Mouse (Mus musculus) testis, adult 2 months (tissue): Measurements from ENCODE around the gene Slc25a25. TPM values are rescaled to one million over a fixed set of nuclear protein-coding genes. Genes with fewer than 3 reads are reported as not detected.

Experiments
- H3K27ac ChIP-seq: fragments of 200-500 bp; 2 replicates; pipeline ENCODE4 v1.5.1; 2012; ENCODE audit warnings: low read depth, low read length; ENCODE audit not compliant: control insufficient read depth, insufficient read depth
- H3K27me3 ChIP-seq: fragments of 200-500 bp; 2 replicates; pipeline ENCODE4 v1.6.1; 2012; ENCODE audit warnings: mild to moderate bottlenecking, low read length, moderate library complexity; ENCODE audit not compliant: control insufficient read depth, insufficient read depth
- H3K36me3 ChIP-seq: fragments of 200-500 bp; 2 replicates; pipeline ENCODE4 v1.6.1; 2012; ENCODE audit warnings: mild to moderate bottlenecking, low read length; ENCODE audit not compliant: control insufficient read depth, insufficient read depth
- H3K4me1 ChIP-seq: fragments of 200-500 bp; 2 replicates; pipeline ENCODE4 v1.6.1; 2012; ENCODE audit warnings: low read length; ENCODE audit not compliant: control insufficient read depth, insufficient read depth
- H3K4me3 ChIP-seq: fragments of 200-500 bp; 2 replicates; pipeline ENCODE4 v1.5.1; 2012; ENCODE audit warnings: low read depth, mild to moderate bottlenecking, low read length, moderate library complexity, mixed read lengths; ENCODE audit not compliant: control insufficient read depth
- CTCF ChIP-seq: fragments of 200-500 bp; IDR thresholded peaks from 2 replicates; pipeline ENCODE4 v1.5.1; 2012; ENCODE audit warnings: low read depth, mild to moderate bottlenecking, inconsistent platforms, low read length, moderate library complexity; ENCODE audit not compliant: control insufficient read depth, insufficient read depth, insufficient replicate concordance
- POLR2A ChIP-seq: fragments of 200-500 bp; IDR thresholded peaks from 2 replicates; pipeline ENCODE4 v1.6.1; 2012; ENCODE audit warnings: low read depth, mild to moderate bottlenecking, inconsistent platforms, low read length, moderate library complexity; ENCODE audit not compliant: control insufficient read depth
- polyA plus RNA-seq: library from polyadenylated mRNA; depleted of rRNA; stranded (reverse); fragments of >200 nt; gene quantifications from 2 replicates; pipeline ENCODE4 v1.2.3, GENCODE M21; 2012

Slc25a25 gene
- polyA plus RNA-seq, 1 experiment = 38.4 TPM

DNA sequence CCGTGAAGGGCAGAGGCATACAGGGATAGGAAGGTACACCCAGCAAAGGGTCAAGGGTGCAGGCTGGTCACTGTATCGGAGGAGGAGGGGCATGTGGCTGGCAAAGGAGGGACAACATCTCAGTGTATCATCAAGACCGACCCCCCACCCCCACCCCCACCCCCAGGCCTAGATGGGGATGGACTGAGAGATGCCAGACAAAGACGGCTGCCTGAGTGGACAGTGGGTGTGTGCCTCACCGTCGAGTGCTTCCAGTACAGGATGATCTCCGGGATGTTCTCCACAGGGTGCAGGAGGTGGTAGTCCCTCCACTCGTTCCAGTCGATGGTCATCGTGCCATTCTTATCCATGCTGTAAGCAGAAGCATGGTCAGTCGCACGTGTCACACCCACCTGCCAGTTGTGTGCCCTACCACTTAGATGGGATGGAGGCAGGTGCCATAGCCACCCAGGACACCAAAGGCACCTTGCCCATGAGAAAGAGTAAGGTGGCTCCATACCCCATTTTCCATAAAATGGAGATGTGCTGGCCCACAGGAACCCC lies 31.1 kb downstream of the Slc25a25 start:
- Histone ChIP-seq H3K36me3 (no peaks in the 10 kb centered on the region), H3K4me1 (peaks cover 3% of the 10 kb centered on the region; the same call in 1 of the 2 replicates), H3K27me3 (no peaks in the 10 kb centered on the region), H3K4me3 (no peak overlapping the region), H3K27ac (peak overlapping the region; percentile 38; the same call in 1 of the 2 replicates)
- no peak for TF ChIP-seq POLR2A
- no peak for TF ChIP-seq CTCF

DNA sequence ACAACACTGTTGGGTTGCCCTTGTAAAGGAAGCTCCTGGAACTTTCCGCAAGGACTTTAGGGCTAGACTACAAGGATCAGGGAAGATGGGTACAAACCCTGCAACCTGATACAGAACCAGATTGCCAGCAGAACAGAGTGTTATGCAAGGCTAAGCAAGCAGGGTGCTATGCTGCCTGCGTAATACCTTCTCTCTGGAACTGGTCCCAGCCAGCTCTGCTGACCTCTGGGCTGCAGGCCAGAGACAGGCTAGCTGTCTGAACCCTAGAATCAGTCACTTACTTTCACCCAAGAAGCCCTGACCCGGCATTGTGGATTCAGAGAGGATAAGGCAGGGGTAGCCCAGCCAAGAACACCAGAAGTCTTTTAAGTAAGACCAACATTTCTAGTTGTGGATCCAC lies 31.9 kb downstream of the Slc25a25 start:
- H3K4me3 ChIP-seq = no peak overlapping the region
- H3K27me3 ChIP-seq = no peaks in the 10 kb centered on the region
- H3K36me3 ChIP-seq = no peaks in the 10 kb centered on the region
- peaks cover 3% of the 10 kb centered on the region; the same call in 1 of the 2 replicates for H3K4me1 ChIP-seq
- TF ChIP-seq POLR2A (no peak), CTCF (no peak)
- no peak overlapping the region for H3K27ac ChIP-seq

DNA sequence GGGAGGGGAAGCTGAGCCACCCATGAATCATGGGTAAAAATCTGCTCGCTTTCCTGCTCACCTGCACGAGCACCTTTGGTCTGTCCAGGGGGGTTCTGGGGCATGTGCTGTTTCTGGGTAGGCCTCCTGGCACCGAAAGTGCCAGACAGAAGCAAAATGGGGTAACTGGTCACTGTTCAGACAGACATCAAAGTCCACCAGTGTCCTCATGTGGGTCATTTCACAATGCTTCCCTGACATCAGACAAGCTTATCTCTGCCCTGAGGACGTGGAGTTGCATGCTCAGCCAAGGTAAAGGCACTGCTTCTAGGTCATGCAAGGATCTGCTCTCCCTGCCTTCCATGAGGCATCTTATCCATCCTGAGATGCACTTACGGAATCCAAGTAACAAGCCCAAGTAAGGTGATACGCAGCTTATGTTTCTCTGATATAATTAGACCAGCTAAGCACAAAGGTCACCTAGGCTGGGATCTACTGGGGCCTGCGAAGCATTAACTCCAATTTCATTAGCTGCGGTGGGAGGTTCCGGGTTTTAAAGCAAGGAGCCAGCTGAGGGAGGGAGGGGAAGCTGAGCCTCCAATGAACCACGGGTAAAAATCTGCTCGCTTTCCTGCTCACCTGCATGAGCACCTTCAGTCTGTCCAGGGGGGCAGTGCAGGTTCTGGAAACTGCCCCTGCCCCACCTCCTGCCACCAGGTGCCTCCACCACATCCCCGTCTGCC lies 32.7 kb downstream of the Slc25a25 start:
- Histone ChIP-seq H3K4me3 (no peak overlapping the region), H3K36me3 (no peaks in the 10 kb centered on the region), H3K27me3 (no peaks in the 10 kb centered on the region), H3K4me1 (peaks cover 3% of the 10 kb centered on the region; the same call in 1 of the 2 replicates), H3K27ac (no peak overlapping the region)
- TF ChIP-seq CTCF = no peak
- no peak for TF ChIP-seq POLR2A

DNA sequence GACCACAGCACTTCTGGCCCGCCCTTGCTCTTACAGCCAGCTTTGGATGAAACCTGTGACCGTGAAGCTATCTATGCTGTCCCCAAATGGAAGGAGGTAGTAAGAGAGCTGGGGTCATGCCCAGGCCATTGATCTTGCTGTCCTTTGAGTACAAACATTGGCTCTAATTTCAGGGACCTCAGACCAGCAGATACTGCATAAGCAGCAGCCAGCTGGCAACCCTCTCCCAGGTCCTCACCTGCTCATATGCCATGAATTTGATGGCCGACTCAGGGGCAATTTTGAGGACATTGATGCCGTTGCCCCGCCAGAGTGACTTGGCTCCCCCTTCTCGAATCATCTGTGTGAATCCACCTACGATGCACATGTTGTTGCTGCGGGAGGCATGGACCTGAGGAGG lies 33.8 kb downstream of the Slc25a25 start:
- Histone ChIP-seq H3K27ac (no peak overlapping the region), H3K27me3 (no peaks in the 10 kb centered on the region), H3K4me3 (no peak overlapping the region), H3K36me3 (no peaks in the 10 kb centered on the region), H3K4me1 (peaks cover 3% of the 10 kb centered on the region; the same call in 1 of the 2 replicates)
- TF ChIP-seq POLR2A = no peak
- no peak for TF ChIP-seq CTCF

DNA sequence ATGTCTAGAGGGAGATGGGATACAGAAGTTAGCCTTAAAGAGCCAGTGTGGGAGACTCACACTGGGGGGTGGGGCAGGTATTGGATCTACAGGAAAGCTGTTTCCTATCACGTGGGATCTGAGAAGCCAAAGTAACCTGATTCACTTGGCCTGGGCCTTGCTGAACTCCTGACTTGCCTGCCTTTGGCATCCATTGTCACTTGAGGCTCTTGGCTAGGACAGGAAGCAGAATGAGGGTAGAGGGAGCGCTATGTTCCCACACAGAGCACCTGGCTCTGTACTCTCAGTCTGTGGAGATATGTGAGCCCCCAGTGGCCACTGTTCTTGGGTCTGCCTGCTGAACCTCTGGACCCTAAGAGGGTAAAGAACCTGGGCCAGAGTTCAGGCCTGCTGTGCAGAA lies 34.7 kb downstream of the Slc25a25 start:
- TF ChIP-seq POLR2A (no peak), CTCF (no peak)
- H3K4me1 ChIP-seq = peaks cover 3% of the 10 kb centered on the region; the same call in 1 of the 2 replicates
- H3K36me3 ChIP-seq = no peaks in the 10 kb centered on the region
- no peak overlapping the region for H3K27ac ChIP-seq
- no peaks in the 10 kb centered on the region for H3K27me3 ChIP-seq
- no peak overlapping the region for H3K4me3 ChIP-seq

DNA sequence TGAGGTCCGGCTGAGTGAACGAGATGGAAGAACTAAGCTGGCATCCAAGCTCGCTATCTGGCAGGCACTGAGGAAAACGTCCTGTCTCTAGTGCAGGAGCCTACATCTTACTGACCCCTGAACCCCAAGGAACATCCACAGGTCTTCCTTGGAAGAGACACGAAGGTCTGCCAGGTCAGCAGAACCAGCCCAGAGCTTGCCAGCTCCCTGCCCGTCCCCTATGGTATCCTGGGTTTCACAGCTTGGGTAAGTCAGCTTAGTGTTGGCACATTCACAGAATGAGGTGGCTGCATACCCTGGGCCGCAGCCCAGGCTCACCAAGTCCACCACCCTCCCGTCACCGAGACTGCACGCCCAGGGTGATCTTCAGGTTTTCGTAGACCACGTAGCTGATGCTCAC lies 35.4 kb downstream of the Slc25a25 start:
- TF ChIP-seq POLR2A (no peak), CTCF (no peak)
- peaks cover 3% of the 10 kb centered on the region; the same call in 1 of the 2 replicates for H3K4me1 ChIP-seq
- H3K36me3 ChIP-seq = no peaks in the 10 kb centered on the region
- no peak overlapping the region for H3K27ac ChIP-seq
- no peaks in the 10 kb centered on the region for H3K27me3 ChIP-seq
- no peak overlapping the region for H3K4me3 ChIP-seq

DNA sequence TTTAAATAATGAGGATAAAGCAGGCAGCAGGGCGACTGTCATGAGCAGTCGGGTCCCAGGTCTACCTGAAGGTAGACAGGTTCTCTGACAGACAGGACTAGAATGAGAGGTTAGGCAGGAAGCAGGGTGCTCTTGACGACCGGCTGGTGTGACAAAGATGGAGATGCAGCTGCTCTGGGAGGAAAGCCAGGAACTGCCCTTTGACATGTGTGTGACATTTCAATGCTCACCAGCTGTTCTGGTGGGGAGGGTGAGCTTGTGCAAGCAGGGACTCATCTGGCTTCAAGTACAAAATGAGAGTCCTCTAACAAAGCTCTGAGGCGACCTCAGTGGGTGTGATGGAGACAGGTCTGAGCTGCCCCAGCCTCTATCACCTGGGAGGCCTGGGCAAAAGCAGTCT lies 37.3 kb downstream of the Slc25a25 start:
- H3K27me3 ChIP-seq = no peaks in the 10 kb centered on the region
- H3K27ac ChIP-seq = no peak overlapping the region
- no peaks in the 10 kb centered on the region for H3K36me3 ChIP-seq
- no peaks in the 10 kb centered on the region for H3K4me1 ChIP-seq
- TF ChIP-seq POLR2A (no peak), CTCF (no peak)
- H3K4me3 ChIP-seq = no peak overlapping the region
